Mouse (Mus musculus) ES-Bruce4 (cell line): Measurements from ENCODE around the gene Pla2g2d.

ENCODE experiments used
- CTCF ChIP-seq: IDR thresholded peaks from one replicate; pipeline ENCODE4 v1.8.1; 2011; ENCODE audit warnings: low read depth, low read length
- EP300 ChIP-seq: IDR thresholded peaks from 2 replicates; pipeline ENCODE4 v1.6.1; 2011; ENCODE audit warnings: low read depth, low read length; ENCODE audit not compliant: insufficient read depth

DNA sequence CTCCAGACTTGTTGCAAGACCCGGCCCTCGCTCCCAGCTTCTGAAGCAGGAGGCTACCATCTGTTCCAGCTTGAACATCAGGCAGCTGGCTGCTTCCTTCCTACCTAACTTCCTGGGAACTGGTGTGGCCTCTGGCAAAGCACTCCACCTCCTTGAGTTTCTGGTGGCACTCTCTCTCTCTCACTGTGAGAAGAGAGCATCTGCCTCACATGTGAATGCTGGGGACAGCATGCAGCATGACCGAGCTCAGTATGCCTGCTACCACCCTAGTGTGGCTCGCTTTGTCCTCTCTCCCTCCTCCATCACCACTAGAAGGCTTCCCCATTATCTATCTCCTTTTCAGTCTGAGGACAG is 21.7 kb downstream of the Pla2g2d start:
- TF ChIP-seq CTCF, result no peak
- no peak for TF ChIP-seq EP300
